Mouse (Mus musculus): ENCODE data around the gene Xrcc1. TPM values are rescaled to one million over a fixed set of nuclear protein-coding genes. Genes with fewer than 3 reads are reported as not detected.
A peak's percentile ranks its signal among the peaks of the same experiment; 100 is the strongest.

Gene Xrcc1
- polyA plus RNA-seq (2011; ENCODE audit: insufficient read length, low read depth, missing spikeins) = 33.3 and 41.3 TPM in 2 replicates

DNA sequence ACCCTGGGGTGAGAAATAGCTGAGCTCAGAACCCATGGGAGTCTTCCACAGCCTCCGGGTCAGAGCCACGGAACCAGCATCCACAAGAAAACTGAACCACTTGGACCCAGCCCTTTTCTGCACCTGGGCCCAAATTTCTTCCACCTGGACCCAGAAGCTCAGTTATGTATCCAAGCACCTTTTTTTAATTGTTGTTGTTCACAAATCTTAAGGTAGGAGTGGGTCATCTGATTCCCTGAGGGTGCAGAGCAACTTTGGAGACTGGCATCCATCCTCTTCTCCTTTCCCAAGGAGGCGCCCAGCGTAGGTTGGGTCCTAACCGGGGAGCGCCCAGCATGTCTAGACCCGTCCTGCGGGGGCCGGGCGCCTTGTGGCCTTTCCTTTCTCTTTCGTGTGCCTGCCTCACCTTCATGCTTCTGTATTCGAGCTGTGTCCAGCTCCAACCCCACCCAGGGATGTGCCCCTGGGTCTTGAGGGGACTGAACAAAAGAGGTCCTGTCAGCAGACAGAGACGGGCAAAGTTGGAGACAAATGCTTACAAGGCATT, at the start of gene Xrcc1, which contains the start of gene Pinlyp:
Xrcc1 (plus strand) TSS at position 222 of the 547 bp plus-strand sequence.
Pinlyp (minus strand) TSS at position 51 of the 547 bp plus-strand sequence.
- TF ChIP-seq CTCF (IDR thresholded peaks at IDR 0.05; ENCODE audit: borderline replicate concordance, insufficient read depth, low read length) = no peak
- no peak for TF ChIP-seq POLR2A (IDR thresholded peaks at IDR 0.05; ENCODE audit: low read depth, low read length)
- peak within 1 kb of the TSS; percentile 71 for H3K4me3 ChIP-seq (ENCODE audit: insufficient read depth, low read length)
- no peaks in the 10 kb centered on the region for H3K4me1 ChIP-seq (ENCODE audit: control insufficient read depth, insufficient read depth, low read length)

DNA sequence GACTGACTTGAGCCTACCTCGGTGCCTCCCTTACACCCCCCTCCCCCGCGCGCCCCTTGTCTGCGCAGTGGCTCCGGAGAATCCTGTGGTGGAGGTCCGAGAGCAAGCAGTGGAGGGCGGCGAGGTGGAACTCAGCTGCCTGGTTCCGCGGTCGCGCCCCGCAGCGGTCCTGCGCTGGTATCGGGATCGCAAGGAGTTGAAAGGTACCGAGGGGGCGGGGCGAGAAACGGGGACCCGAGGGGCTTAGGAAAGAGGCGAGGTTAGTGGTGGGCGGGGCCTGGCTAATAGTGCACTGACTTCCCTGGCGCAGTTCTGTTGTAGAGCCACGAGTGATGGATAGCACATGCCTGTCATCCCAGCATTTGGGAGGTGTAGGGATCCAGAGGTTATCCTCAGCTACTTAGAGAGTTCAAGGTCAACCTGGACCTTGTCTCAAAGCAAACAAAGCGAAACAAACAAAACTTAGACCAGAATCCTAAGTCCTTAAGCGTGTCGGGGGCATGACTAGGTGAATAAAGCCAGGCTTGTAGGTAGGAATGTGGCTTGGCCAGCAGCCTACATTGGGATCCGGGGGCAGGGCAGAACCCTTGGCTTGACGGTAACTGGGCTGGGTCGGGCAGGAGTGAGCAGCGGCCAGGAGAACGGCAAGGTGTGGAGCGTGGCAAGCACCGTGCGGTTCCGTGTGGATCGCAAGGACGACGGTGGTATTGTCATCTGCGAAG, 46.1 kb upstream of the Xrcc1 start:
- TF ChIP-seq POLR2A (IDR thresholded peaks at IDR 0.05; ENCODE audit: low read depth, low read length) (no peak), CTCF (IDR thresholded peaks at IDR 0.05; ENCODE audit: borderline replicate concordance, insufficient read depth, low read length) (no peak)
- H3K4me3 ChIP-seq (ENCODE audit: insufficient read depth, low read length) = no peak overlapping the region

More for the DNA sequence above, at the start of gene Xrcc1, which contains the start of gene Pinlyp:
- H3K27ac ChIP-seq (ENCODE audit: insufficient read depth, low read length) = no peak within 1 kb of the TSS

DNA sequence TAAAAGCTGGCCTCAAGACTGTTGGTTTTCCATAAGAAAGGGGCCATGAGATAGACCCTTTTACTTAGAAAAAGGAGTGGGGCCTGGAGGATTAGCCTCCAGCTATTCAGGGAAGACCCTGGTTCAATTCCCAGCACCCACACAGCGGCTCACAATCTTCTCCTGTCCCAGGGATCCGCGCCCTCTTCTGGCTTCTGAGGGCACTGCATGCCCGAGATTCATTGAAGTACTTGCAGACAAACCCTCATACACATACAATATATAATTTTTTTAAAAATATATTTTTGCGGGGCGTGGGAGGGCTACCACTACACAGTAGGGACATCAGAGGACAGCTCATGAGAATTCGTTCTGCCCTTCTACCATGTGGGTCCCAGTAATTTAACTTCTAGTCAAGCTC, 45.2 kb upstream of the Xrcc1 start:
- peaks cover 3% of the 10 kb centered on the region; the same call in 1 of the 2 replicates for H3K4me1 ChIP-seq (ENCODE audit: control insufficient read depth, insufficient read depth, low read length)
- no peak overlapping the region for H3K27ac ChIP-seq (ENCODE audit: insufficient read depth, low read length)
- TF ChIP-seq POLR2A (IDR thresholded peaks at IDR 0.05; ENCODE audit: low read depth, low read length) (no peak), CTCF (IDR thresholded peaks at IDR 0.05; ENCODE audit: borderline replicate concordance, insufficient read depth, low read length) (peak; percentile 17; the same call in 1 of the 2 replicates)
- H3K4me3 ChIP-seq (ENCODE audit: insufficient read depth, low read length) = no peak overlapping the region

More for the DNA sequence above, 46.1 kb upstream of the Xrcc1 start:
- no peak overlapping the region for H3K27ac ChIP-seq (ENCODE audit: insufficient read depth, low read length)
- no peaks in the 10 kb centered on the region for H3K4me1 ChIP-seq (ENCODE audit: control insufficient read depth, insufficient read depth, low read length)

DNA sequence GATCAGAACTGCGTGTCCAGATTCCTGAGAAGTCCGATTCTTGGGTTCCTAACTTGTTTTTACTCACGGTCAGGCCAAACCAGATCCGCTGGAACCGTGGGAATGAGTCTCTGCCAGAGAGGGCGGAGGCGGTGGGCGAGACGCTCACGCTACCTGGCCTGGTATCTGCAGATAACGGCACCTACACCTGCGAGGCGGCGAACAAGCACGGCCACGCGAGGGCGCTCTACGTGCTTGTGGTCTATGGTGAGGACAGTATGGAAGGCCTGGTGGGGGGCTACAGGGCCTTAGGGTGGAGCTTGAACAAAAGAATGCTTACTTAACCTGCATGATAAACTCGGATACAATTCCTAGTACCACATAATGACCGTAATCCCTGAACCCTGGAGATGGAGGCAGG, 44.6 kb upstream of the Xrcc1 start:
- H3K4me1 ChIP-seq (ENCODE audit: control insufficient read depth, insufficient read depth, low read length) = peaks cover 3% of the 10 kb centered on the region; the same call in 1 of the 2 replicates
- no peak overlapping the region for H3K4me3 ChIP-seq (ENCODE audit: insufficient read depth, low read length)
- H3K27ac ChIP-seq (ENCODE audit: insufficient read depth, low read length) = no peak overlapping the region
- TF ChIP-seq CTCF (IDR thresholded peaks at IDR 0.05; ENCODE audit: borderline replicate concordance, insufficient read depth, low read length) = peak; percentile 53; the same call in 1 of the 2 replicates
- no peak for TF ChIP-seq POLR2A (IDR thresholded peaks at IDR 0.05; ENCODE audit: low read depth, low read length)

DNA sequence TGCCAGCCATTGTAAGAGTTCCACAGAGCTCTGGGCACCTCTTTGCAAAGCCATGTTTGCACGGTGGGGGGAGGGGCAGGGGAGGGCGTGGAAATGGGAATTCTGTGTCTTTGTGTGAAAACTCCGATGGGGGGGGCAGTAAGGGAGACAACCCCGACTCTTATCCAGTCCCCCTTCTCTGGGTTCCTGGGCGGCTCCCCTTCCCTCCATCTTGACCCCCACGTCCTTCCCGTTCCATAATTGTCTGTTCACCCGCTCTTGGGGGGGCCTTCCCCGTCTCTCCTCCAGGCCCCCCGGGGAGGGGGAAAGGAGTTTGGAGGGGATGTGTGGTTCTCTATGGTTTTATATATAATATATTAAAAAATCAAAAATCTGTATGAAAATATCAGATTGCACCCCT, 42.1 kb upstream of the Xrcc1 start:
- Histone ChIP-seq H3K27ac (ENCODE audit: insufficient read depth, low read length) (no peak overlapping the region), H3K4me3 (ENCODE audit: insufficient read depth, low read length) (no peak overlapping the region), H3K4me1 (ENCODE audit: control insufficient read depth, insufficient read depth, low read length) (peaks cover 3% of the 10 kb centered on the region; the same call in 1 of the 2 replicates)
- 0 out of 2 replicates have a peak, but pooled peaks have one; percentile 16 for TF ChIP-seq POLR2A (IDR thresholded peaks at IDR 0.05; ENCODE audit: low read depth, low read length)
- TF ChIP-seq CTCF (IDR thresholded peaks at IDR 0.05; ENCODE audit: borderline replicate concordance, insufficient read depth, low read length) = no peak

DNA sequence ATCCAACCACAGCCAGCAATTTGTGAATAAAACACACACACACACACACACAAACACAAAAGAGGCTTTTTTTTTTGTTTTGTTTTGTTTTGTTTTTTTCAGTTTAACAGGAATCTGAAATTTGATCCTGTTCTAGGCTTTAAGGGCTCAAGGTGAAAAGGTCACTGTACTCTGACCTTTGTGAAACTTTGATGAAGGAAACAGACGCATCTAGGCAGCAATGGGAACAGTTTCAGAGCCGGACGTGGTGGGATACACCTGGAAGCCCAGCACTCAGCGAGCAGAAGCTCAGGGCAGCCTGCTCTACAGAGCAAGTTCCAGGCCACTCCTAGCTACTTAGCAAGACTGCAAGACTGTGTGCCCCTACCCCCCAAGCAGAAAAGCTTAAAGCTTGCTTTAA, 41.2 kb upstream of the Xrcc1 start:
- Histone ChIP-seq H3K27ac (ENCODE audit: insufficient read depth, low read length) (no peak overlapping the region), H3K4me3 (ENCODE audit: insufficient read depth, low read length) (no peak overlapping the region), H3K4me1 (ENCODE audit: control insufficient read depth, insufficient read depth, low read length) (peaks cover 3% of the 10 kb centered on the region; the same call in 1 of the 2 replicates)
- TF ChIP-seq CTCF (IDR thresholded peaks at IDR 0.05; ENCODE audit: borderline replicate concordance, insufficient read depth, low read length) = no peak
- TF ChIP-seq POLR2A (IDR thresholded peaks at IDR 0.05; ENCODE audit: low read depth, low read length) = no peak

DNA sequence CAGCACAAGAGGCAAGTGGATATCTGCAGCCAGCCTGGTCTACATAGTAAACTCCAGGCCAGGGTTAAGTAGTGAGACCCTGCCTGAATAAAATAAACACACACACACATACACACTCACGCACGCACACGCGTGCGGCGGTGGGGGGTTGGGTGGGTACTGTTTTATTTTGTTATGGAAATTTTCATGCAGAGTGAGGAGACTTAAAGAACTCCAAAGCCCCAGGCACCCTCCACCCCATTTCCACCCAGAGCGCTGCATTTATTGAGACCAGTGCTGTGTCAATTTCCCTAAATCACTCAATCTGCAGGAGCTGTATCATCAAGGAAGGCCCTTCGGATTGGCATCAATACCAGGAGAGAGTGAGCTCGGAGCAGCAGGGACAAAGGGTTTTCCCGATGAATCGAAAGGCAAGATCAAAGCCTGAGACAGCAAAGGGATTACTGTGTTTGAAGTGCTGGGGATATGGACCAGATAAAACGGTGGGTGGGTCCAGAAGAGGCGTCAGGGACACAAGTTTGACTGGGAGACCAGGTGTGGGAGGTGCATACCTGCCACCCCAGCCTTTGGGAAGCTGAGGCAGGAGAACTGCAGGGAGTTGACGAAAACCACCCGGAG, 40.5 kb upstream of the Xrcc1 start:
- peaks cover 3% of the 10 kb centered on the region; the same call in 1 of the 2 replicates for H3K4me1 ChIP-seq (ENCODE audit: control insufficient read depth, insufficient read depth, low read length)
- TF ChIP-seq POLR2A (IDR thresholded peaks at IDR 0.05; ENCODE audit: low read depth, low read length) (peak; percentile 16; the same call in 1 of the 2 replicates), CTCF (IDR thresholded peaks at IDR 0.05; ENCODE audit: borderline replicate concordance, insufficient read depth, low read length) (no peak)
- peak overlapping the region; percentile 97; the same call in 1 of the 2 replicates for H3K27ac ChIP-seq (ENCODE audit: insufficient read depth, low read length)
- peak overlapping the region; percentile 68; the same call in 1 of the 2 replicates for H3K4me3 ChIP-seq (ENCODE audit: insufficient read depth, low read length)

DNA sequence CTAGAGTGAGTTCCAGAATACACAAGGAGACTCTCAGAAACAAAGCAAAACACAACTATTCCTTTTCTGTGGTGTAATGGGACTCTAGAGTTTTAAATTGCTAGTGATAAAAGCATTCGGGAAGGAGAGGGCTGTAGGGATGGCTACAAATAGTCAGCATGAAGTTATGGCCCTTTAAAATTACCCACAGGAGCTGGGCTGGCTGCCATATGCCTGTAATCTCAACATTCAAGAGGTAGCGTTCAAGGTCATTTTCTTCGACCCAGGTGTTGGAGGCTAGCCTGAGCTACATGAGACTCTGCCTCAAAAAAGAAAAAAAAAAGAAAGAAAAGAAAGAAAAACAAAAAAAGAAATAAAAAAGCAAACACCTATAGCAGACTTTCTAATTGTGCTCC, 40.0 kb upstream of the Xrcc1 start:
- H3K27ac ChIP-seq (ENCODE audit: insufficient read depth, low read length) = peak overlapping the region; percentile 97; the same call in 1 of the 2 replicates
- TF ChIP-seq CTCF (IDR thresholded peaks at IDR 0.05; ENCODE audit: borderline replicate concordance, insufficient read depth, low read length) (no peak), POLR2A (IDR thresholded peaks at IDR 0.05; ENCODE audit: low read depth, low read length) (no peak)
- peaks cover 3% of the 10 kb centered on the region; the same call in 1 of the 2 replicates for H3K4me1 ChIP-seq (ENCODE audit: control insufficient read depth, insufficient read depth, low read length)
- peak overlapping the region; percentile 68 for H3K4me3 ChIP-seq (ENCODE audit: insufficient read depth, low read length)

DNA sequence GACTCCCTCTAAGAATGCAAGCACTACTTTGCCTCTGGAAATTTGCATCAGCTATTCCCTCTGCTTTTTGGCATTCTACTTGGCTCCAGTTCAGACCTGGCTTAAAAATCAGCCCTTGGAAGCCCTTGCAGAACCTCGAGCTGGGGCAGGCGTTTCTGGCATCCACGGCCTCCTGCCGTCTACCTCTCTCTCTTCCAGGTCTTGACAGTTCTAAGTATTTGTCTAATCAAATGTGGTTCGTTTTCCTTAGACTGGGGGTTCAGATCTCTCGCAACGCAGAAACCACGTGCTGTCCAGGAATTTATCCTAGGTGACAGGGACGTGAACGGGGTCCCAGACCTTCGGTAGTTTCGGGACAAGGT, 39.6 kb upstream of the Xrcc1 start:
- TF ChIP-seq CTCF (IDR thresholded peaks at IDR 0.05; ENCODE audit: borderline replicate concordance, insufficient read depth, low read length) (no peak), POLR2A (IDR thresholded peaks at IDR 0.05; ENCODE audit: low read depth, low read length) (no peak)
- Histone ChIP-seq H3K4me3 (ENCODE audit: insufficient read depth, low read length) (peak overlapping the region; percentile 68), H3K4me1 (ENCODE audit: control insufficient read depth, insufficient read depth, low read length) (peaks cover 3% of the 10 kb centered on the region; the same call in 1 of the 2 replicates), H3K27ac (ENCODE audit: insufficient read depth, low read length) (peak overlapping the region; percentile 97)

Measured in embryonic fibroblast, embryonic 13.5 days (primary cell).